Mouse (Mus musculus) embryonic facial prominence, embryonic 14.5 days (tissue): ENCODE measurements at regions not wholly inside any gene's neighbourhood (a gene's known extent, or its start where the extent isn't known, plus 50 kb on each side); places are given as distances from the start of the nearest gene placed in this dataset.
A peak's percentile ranks its signal among the peaks of the same experiment; 100 is the strongest.

Experiments used
- ATAC-seq: fragments of 200-750 bp; cut with Nextera tagmentation; 2 replicates; pipeline ENCODE4 v1.8.0; 2017; ENCODE audit warnings: low read depth, moderate number of reproducible peaks, moderate TSS enrichment
- DNase-seq: peaks from one replicate; pipeline ENCODE4 v3.0.0-alpha.2; 2015; ENCODE audit warnings: low spot score
- H3K27ac ChIP-seq: fragments of 300-500 bp; sonication (generic); replicated peaks from 2 replicates; pipeline ENCODE4 v1.5.1; 2014; ENCODE audit warnings: low read depth, mild to moderate bottlenecking, low read length, moderate library complexity
- H3K27me3 ChIP-seq: fragments of 300-500 bp; sonication (generic); replicated peaks from 2 replicates; pipeline ENCODE4 v1.6.1; 2014; ENCODE audit warnings: low read length; ENCODE audit not compliant: control insufficient read depth, insufficient read depth
- H3K36me3 ChIP-seq: fragments of 300-500 bp; sonication (generic); 2 replicates; pipeline ENCODE4 v1.6.1; 2014; ENCODE audit warnings: low read length, mixed read lengths; ENCODE audit not compliant: control insufficient read depth, insufficient read depth
- H3K4me1 ChIP-seq: fragments of 300-500 bp; sonication (generic); 2 replicates; pipeline ENCODE4 v1.6.1; 2014; ENCODE audit warnings: antibody characterized with exemption, low read length; ENCODE audit not compliant: control insufficient read depth, insufficient read depth
- H3K4me2 ChIP-seq: fragments of 300-500 bp; sonication (generic); 2 replicates; pipeline ENCODE4 v1.6.1; 2014; ENCODE audit warnings: low read depth, mild to moderate bottlenecking, low read length, moderate library complexity, mixed read lengths
- H3K4me3 ChIP-seq: fragments of 300-500 bp; sonication (generic); 2 replicates; pipeline ENCODE4 v1.5.1; 2014; ENCODE audit warnings: low read depth, mild to moderate bottlenecking, low read length
- H3K9ac ChIP-seq: fragments of 300-500 bp; sonication (generic); 2 replicates; pipeline ENCODE4 v1.6.1; 2014; ENCODE audit warnings: low read depth, mild to moderate bottlenecking, low read length, moderate library complexity, mixed read lengths
- H3K9me3 ChIP-seq: fragments of 300-500 bp; sonication (generic); 2 replicates; pipeline ENCODE4 v1.6.1; 2016; ENCODE audit warnings: low read length; ENCODE audit not compliant: control insufficient read depth
- WGBS: fragments of 180-500 bp; shearing (Covaris S2); extraction: QIAGEN DNeasy Blood & Tissue Kit; methylation state at CpG from one replicate; pipeline ENCODE4 v1.1.7; 2014; 5-methylcytosine and 5-hydroxymethylcytosine counted together

GRCm38 (mm10) chr11:19619494-19619893 lies 304.7 kb upstream of the Spred2 start:
- DNase-seq = no peak
- no peak for ATAC-seq

GRCm38 (mm10) chr11:19631055-19631695 lies 293.0 kb upstream of the Spred2 start:
- ATAC-seq (no peak; the same call in 1 of the 2 replicates), DNase-seq (peak; percentile 34)
- Histone ChIP-seq H3K4me3 (no peak overlapping the region), H3K36me3 (no peaks in the 10 kb centered on the region), H3K9ac (no peak overlapping the region), H3K27me3 (no peaks in the 10 kb centered on the region), H3K27ac (no peak overlapping the region), H3K4me1 (no peaks in the 10 kb centered on the region), H3K4me2 (no peak overlapping the region), H3K9me3 (no peaks in the 10 kb centered on the region)
- 61% methylated on average over 6 of the region's 6 CpGs for WGBS

More at GRCm38 (mm10) chr11:19619494-19619893, 304.7 kb upstream of the Spred2 start:
- H3K27me3 ChIP-seq = no peaks in the 10 kb centered on the region
- peaks cover 4% of the 10 kb centered on the region; the same call in 1 of the 2 replicates for H3K9me3 ChIP-seq
- no peak overlapping the region for H3K4me3 ChIP-seq
- no peak overlapping the region for H3K9ac ChIP-seq
- no peaks in the 10 kb centered on the region for H3K4me1 ChIP-seq
- H3K4me2 ChIP-seq = no peak overlapping the region
- 75% methylated on average over 13 of the region's 13 CpGs for WGBS
- H3K36me3 ChIP-seq = no peaks in the 10 kb centered on the region
- no peak overlapping the region for H3K27ac ChIP-seq

GRCm38 (mm10) chr11:19632477-19632876 lies 291.7 kb upstream of the Spred2 start:
- Histone ChIP-seq H3K9me3 (no peaks in the 10 kb centered on the region), H3K36me3 (no peaks in the 10 kb centered on the region), H3K9ac (no peak overlapping the region), H3K4me1 (no peaks in the 10 kb centered on the region), H3K4me2 (no peak overlapping the region), H3K27ac (no peak overlapping the region), H3K27me3 (no peaks in the 10 kb centered on the region), H3K4me3 (no peak overlapping the region)
- no peak for DNase-seq
- 72% methylated on average over 5 of the region's 5 CpGs for WGBS
- no peak for ATAC-seq

GRCm38 (mm10) chr11:19633621-19634020 lies 290.6 kb upstream of the Spred2 start:
- WGBS = 80% methylated on average over 5 of the region's 5 CpGs
- no peaks in the 10 kb centered on the region for H3K4me1 ChIP-seq
- H3K27ac ChIP-seq = no peak overlapping the region
- H3K27me3 ChIP-seq = no peaks in the 10 kb centered on the region
- no peaks in the 10 kb centered on the region for H3K9me3 ChIP-seq
- no peak for ATAC-seq
- H3K9ac ChIP-seq = no peak overlapping the region
- DNase-seq = no peak
- H3K36me3 ChIP-seq = no peaks in the 10 kb centered on the region
- no peak overlapping the region for H3K4me3 ChIP-seq
- no peak overlapping the region for H3K4me2 ChIP-seq

GRCm38 (mm10) chr11:19641153-19641552 lies 283.0 kb upstream of the Spred2 start:
- Histone ChIP-seq H3K9ac (no peak overlapping the region), H3K4me2 (no peak overlapping the region), H3K36me3 (no peaks in the 10 kb centered on the region), H3K4me3 (no peak overlapping the region), H3K27me3 (no peaks in the 10 kb centered on the region), H3K27ac (peak overlapping the region; percentile 12), H3K4me1 (peaks cover 3% of the 10 kb centered on the region; the same call in 1 of the 2 replicates), H3K9me3 (no peaks in the 10 kb centered on the region)
- ATAC-seq (no peak), DNase-seq (peak; percentile 23)
- WGBS = 60% methylated on average over 7 of the region's 8 CpGs

GRCm38 (mm10) chr11:19644116-19644795 lies 279.9 kb upstream of the Spred2 start:
- ATAC-seq (no peak), DNase-seq (no peak)
- Histone ChIP-seq H3K9ac (no peak overlapping the region), H3K9me3 (no peaks in the 10 kb centered on the region), H3K36me3 (no peaks in the 10 kb centered on the region), H3K27ac (no peak overlapping the region), H3K4me3 (no peak overlapping the region), H3K27me3 (no peaks in the 10 kb centered on the region), H3K4me2 (no peak overlapping the region), H3K4me1 (peaks cover 3% of the 10 kb centered on the region; the same call in 1 of the 2 replicates)
- 75% methylated on average over 7 of the region's 7 CpGs for WGBS

- no peaks in the 10 kb centered on the region for H3K36me3 ChIP-seq
- no peaks in the 10 kb centered on the region for H3K27me3 ChIP-seq
- peaks cover 1% of the 10 kb centered on the region; the same call in 1 of the 2 replicates for H3K4me1 ChIP-seq
- peak; percentile 13 for DNase-seq
- no peak overlapping the region for H3K4me2 ChIP-seq
- H3K9me3 ChIP-seq = no peaks in the 10 kb centered on the region
- no peak overlapping the region for H3K9ac ChIP-seq
- no peak overlapping the region for H3K27ac ChIP-seq
- no peak for ATAC-seq
- WGBS = 62% methylated on average over 5 of the region's 5 CpGs
- no peak overlapping the region for H3K4me3 ChIP-seq
Observed at GRCm38 (mm10) chr11:19645106-19645505, 279.1 kb upstream of the Spred2 start.

GRCm38 (mm10) chr11:19651522-19651921 lies 272.7 kb upstream of the Spred2 start:
- H3K9ac ChIP-seq = no peak overlapping the region
- ATAC-seq (no peak), DNase-seq (no peak)
- H3K27me3 ChIP-seq = no peaks in the 10 kb centered on the region
- H3K4me2 ChIP-seq = no peak overlapping the region
- no peak overlapping the region for H3K27ac ChIP-seq
- no peak overlapping the region for H3K4me3 ChIP-seq
- no peaks in the 10 kb centered on the region for H3K9me3 ChIP-seq
- H3K36me3 ChIP-seq = no peaks in the 10 kb centered on the region
- WGBS = 92% methylated on average over 6 of the region's 6 CpGs
- H3K4me1 ChIP-seq = 0 out of 2 replicates have a peak, but pooled peaks cover 5% of the 10 kb centered on the region
